Mouse (Mus musculus) stomach, embryonic 14.5 days (tissue): ENCODE data around the gene Gm11042. TPM values are rescaled to one million over a fixed set of nuclear protein-coding genes. Genes with fewer than 3 reads are reported as not detected.
A peak's percentile ranks its signal among the peaks of the same experiment; 100 is the strongest.

ENCODE experiments used
- ATAC-seq: fragments of 200-750 bp; cut with Nextera tagmentation; 2 replicates; pipeline ENCODE4 v1.8.0; 2017; ENCODE audit warnings: low read depth, moderate TSS enrichment; ENCODE audit not compliant: insufficient number of reproducible peaks, insufficient read depth, low FRiP score
- H3K27ac ChIP-seq: fragments of 300-500 bp; sonication (generic); 2 replicates; pipeline ENCODE4 v1.5.1; 2014; ENCODE audit warnings: mild to moderate bottlenecking, low read length, moderate library complexity, mixed read lengths
- H3K27me3 ChIP-seq: fragments of 300-500 bp; sonication (generic); 2 replicates; pipeline ENCODE4 v1.6.1; 2014; ENCODE audit warnings: low read length, control low read depth, mixed read lengths; ENCODE audit not compliant: control insufficient read depth, insufficient read depth
- H3K36me3 ChIP-seq: fragments of 300-500 bp; sonication (generic); 2 replicates; pipeline ENCODE4 v1.6.1; 2014; ENCODE audit warnings: mild to moderate bottlenecking, control low read depth, low read length, moderate library complexity, mixed read lengths; ENCODE audit not compliant: control insufficient read depth, insufficient read depth
- H3K4me1 ChIP-seq: fragments of 300-500 bp; sonication (generic); 2 replicates; pipeline ENCODE4 v1.6.1; 2014; ENCODE audit warnings: low read length, control low read depth, mixed read lengths; ENCODE audit not compliant: control insufficient read depth, insufficient read depth
- H3K4me2 ChIP-seq: fragments of 300-500 bp; sonication (generic); replicated peaks from 2 replicates; pipeline ENCODE4 v1.6.1; 2014; ENCODE audit warnings: low read depth, low read length, control low read depth
- H3K4me3 ChIP-seq: fragments of 300-500 bp; sonication (generic); 2 replicates; pipeline ENCODE4 v1.5.1; 2014; ENCODE audit warnings: low read depth, low read length, control low read depth
- H3K9ac ChIP-seq: fragments of 300-500 bp; sonication (generic); replicated peaks from 2 replicates; pipeline ENCODE4 v1.6.1; 2014; ENCODE audit warnings: low read depth, mild to moderate bottlenecking, control low read depth, low read length, moderate library complexity, mixed read lengths
- H3K9me3 ChIP-seq: fragments of 300-500 bp; sonication (generic); 2 replicates; pipeline ENCODE4 v1.6.1; 2016; ENCODE audit warnings: low read depth, low read length, control low read depth; ENCODE audit not compliant: control insufficient read depth
- WGBS: fragments of 180-500 bp; shearing (Covaris S2); extraction: QIAGEN DNeasy Blood & Tissue Kit; methylation state at CpG from one replicate; pipeline ENCODE4 v1.1.7; 2014; 5-methylcytosine and 5-hydroxymethylcytosine counted together
- polyA plus RNA-seq: library from polyadenylated mRNA; unstranded; fragments of >200 nt; fragmentation: Nextera tagmentation; extraction: Ambion mirVana; gene quantifications from 2 replicates; pipeline ENCODE4 v1.2.1, GENCODE M21; 2014

Gene Gm11042
- polyA plus RNA-seq, 1 experiment from 2014 or later, result not detected

- no peak overlapping the region for H3K27ac ChIP-seq
- no peaks in the 10 kb centered on the region for H3K4me1 ChIP-seq
- H3K36me3 ChIP-seq, result no peaks in the 10 kb centered on the region
- ATAC-seq, result no peak
- H3K9ac ChIP-seq, result no peak overlapping the region
- WGBS, result 70% methylated on average over 9 of the region's 9 CpGs
- H3K4me2 ChIP-seq, result no peak overlapping the region
- H3K27me3 ChIP-seq, result no peaks in the 10 kb centered on the region
- H3K4me3 ChIP-seq, result no peak overlapping the region
- no peaks in the 10 kb centered on the region for H3K9me3 ChIP-seq
These were observed 12.5 kb downstream of the Gm11042 start for GRCm38 (mm10) chr12:74303418-74304294.

- 77% methylated on average over 6 of the region's 6 CpGs for WGBS
- no peak overlapping the region for H3K4me3 ChIP-seq
- H3K4me1 ChIP-seq, result no peaks in the 10 kb centered on the region
- no peaks in the 10 kb centered on the region for H3K36me3 ChIP-seq
- no peak for ATAC-seq
- H3K27ac ChIP-seq, result no peak overlapping the region
- no peaks in the 10 kb centered on the region for H3K9me3 ChIP-seq
- no peak overlapping the region for H3K9ac ChIP-seq
- H3K27me3 ChIP-seq, result no peaks in the 10 kb centered on the region
- no peak overlapping the region for H3K4me2 ChIP-seq
These were observed 14.6 kb downstream of the Gm11042 start for GRCm38 (mm10) chr12:74301559-74301958.

GRCm38 (mm10) chr12:74296374-74296773, 19.8 kb downstream of the Gm11042 start:
- WGBS, result 46% methylated on average over 5 of the region's 5 CpGs
- H3K27ac ChIP-seq, result no peak overlapping the region
- H3K27me3 ChIP-seq, result no peaks in the 10 kb centered on the region
- no peak for ATAC-seq
- H3K36me3 ChIP-seq, result no peaks in the 10 kb centered on the region
- H3K9ac ChIP-seq, result no peak overlapping the region
- no peaks in the 10 kb centered on the region for H3K4me1 ChIP-seq
- H3K4me2 ChIP-seq, result no peak overlapping the region
- no peak overlapping the region for H3K4me3 ChIP-seq
- no peaks in the 10 kb centered on the region for H3K9me3 ChIP-seq

- Histone ChIP-seq H3K27ac (no peak overlapping the region), H3K9ac (no peak overlapping the region), H3K27me3 (no peaks in the 10 kb centered on the region), H3K4me3 (no peak overlapping the region), H3K4me2 (no peak overlapping the region), H3K9me3 (no peaks in the 10 kb centered on the region), H3K36me3 (no peaks in the 10 kb centered on the region), H3K4me1 (no peaks in the 10 kb centered on the region)
- WGBS, result 5% methylated on average over 4 of the region's 4 CpGs
- no peak for ATAC-seq
These were observed 22.6 kb downstream of the Gm11042 start for GRCm38 (mm10) chr12:74293624-74294023.

- H3K4me1 ChIP-seq, result no peaks in the 10 kb centered on the region
- H3K9ac ChIP-seq, result no peak overlapping the region
- no peak overlapping the region for H3K4me3 ChIP-seq
- H3K36me3 ChIP-seq, result no peaks in the 10 kb centered on the region
- H3K27ac ChIP-seq, result no peak overlapping the region
- H3K9me3 ChIP-seq, result no peaks in the 10 kb centered on the region
- no peak overlapping the region for H3K4me2 ChIP-seq
- H3K27me3 ChIP-seq, result 0 out of 2 replicates have a peak, but pooled peaks cover 1% of the 10 kb centered on the region
- WGBS, result 75% methylated on average over 4 of the region's 4 CpGs
- ATAC-seq, result no peak
These were observed 25.2 kb downstream of the Gm11042 start for GRCm38 (mm10) chr12:74290983-74291382.

GRCm38 (mm10) chr12:74284685-74285054, 31.5 kb downstream of the Gm11042 start:
- WGBS, result 6% methylated on average over 11 of the region's 11 CpGs
- H3K4me1 ChIP-seq, result peaks cover 6% of the 10 kb centered on the region; the same call in 1 of the 2 replicates
- no peaks in the 10 kb centered on the region for H3K36me3 ChIP-seq
- peaks cover 11% of the 10 kb centered on the region; the same call in 1 of the 2 replicates for H3K27me3 ChIP-seq
- H3K4me2 ChIP-seq, result peak overlapping the region; percentile 74
- no peak overlapping the region for H3K9ac ChIP-seq
- ATAC-seq, result no peak
- H3K27ac ChIP-seq, result no peak overlapping the region
- H3K9me3 ChIP-seq, result no peaks in the 10 kb centered on the region
- peak overlapping the region; percentile 32 for H3K4me3 ChIP-seq

GRCm38 (mm10) chr12:74284020-74284684, 32.0 kb downstream of the Gm11042 start:
- no peak overlapping the region for H3K9ac ChIP-seq
- under 1% methylated on average over 49 of the region's 49 CpGs for WGBS

GRCm38 (mm10) chr12:74282846-74283245, 33.3 kb downstream of the Gm11042 start:
- Histone ChIP-seq H3K9me3 (no peaks in the 10 kb centered on the region), H3K27me3 (peaks cover 11% of the 10 kb centered on the region; the same call in 1 of the 2 replicates), H3K27ac (no peak overlapping the region), H3K36me3 (no peaks in the 10 kb centered on the region), H3K9ac (no peak overlapping the region), H3K4me1 (peaks cover 6% of the 10 kb centered on the region; the same call in 1 of the 2 replicates), H3K4me3 (no peak overlapping the region), H3K4me2 (no peak overlapping the region)
- no peak for ATAC-seq
- WGBS, result 67% methylated on average over 1 of the region's 1 CpGs

More at GRCm38 (mm10) chr12:74284020-74284684, 32.0 kb downstream of the Gm11042 start:
- no peaks in the 10 kb centered on the region for H3K36me3 ChIP-seq
- H3K4me3 ChIP-seq, result peak overlapping the region; percentile 32
- peak overlapping the region; percentile 74 for H3K4me2 ChIP-seq
- H3K4me1 ChIP-seq, result peaks cover 6% of the 10 kb centered on the region; the same call in 1 of the 2 replicates
- peaks cover 11% of the 10 kb centered on the region; the same call in 1 of the 2 replicates for H3K27me3 ChIP-seq
- H3K9me3 ChIP-seq, result no peaks in the 10 kb centered on the region
- peak; percentile 95 for ATAC-seq
- H3K27ac ChIP-seq, result no peak overlapping the region
